Mouse (Mus musculus): ENCODE data around the gene Rasl10a. TPM values are rescaled to one million over a fixed set of nuclear protein-coding genes. Genes with fewer than 3 reads are reported as not detected.
A peak's percentile ranks its signal among the peaks of the same experiment; 100 is the strongest.

The Rasl10a gene
- polyA plus RNA-seq, 1 experiment, result 1.2 TPM

DNA sequence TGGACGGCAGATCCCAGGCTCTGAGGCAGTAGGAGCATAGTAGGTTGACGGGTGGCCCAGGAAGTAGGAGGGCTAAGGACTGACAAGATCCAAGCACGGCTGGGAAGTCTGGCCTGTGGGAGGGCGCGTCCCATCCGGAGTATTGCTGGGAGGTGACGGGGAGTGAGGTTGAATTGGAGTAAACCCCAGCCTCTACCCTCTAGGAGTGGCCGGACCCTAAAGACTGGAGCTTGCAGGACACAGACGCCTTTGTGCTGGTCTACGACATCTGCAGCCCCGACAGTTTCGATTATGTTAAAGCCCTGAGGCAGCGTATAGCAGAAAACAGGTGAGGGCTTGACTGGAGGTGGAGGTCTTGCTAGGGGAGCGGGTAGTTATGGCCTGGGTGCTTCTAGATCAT is 1.3 kb downstream of the Rasl10a start:
- peaks cover 17% of the 10 kb centered on the region for H3K27me3 ChIP-seq (ENCODE audit: control insufficient read depth, insufficient read depth, low read length)

DNA sequence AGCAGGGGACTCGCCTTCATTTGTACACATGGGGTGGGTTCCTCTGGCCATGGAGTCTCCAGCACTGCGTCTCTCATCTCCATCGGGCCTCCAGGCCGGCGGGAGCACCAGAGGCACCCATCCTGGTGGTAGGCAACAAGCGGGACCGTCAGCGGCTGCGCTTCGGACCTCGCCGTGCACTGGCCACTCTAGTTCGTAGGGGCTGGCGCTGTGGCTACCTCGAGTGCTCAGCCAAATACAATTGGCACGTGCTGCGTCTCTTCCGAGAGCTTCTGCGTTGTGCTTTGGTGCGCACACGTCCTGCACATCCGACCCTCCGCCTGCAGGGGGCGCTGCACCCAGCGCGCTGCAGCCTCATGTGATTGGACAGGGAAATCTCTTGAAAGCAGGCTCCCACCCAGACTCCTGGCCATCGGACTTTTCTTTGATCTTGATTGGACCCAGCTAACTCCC is 1.8 kb downstream of the Rasl10a start:
- WGBS, result 41% methylated on average over 27 of the region's 27 CpGs
- Histone ChIP-seq H3K27ac (ENCODE audit: insufficient read depth, low read depth, low read length) (no peak overlapping the region), H3K4me3 (ENCODE audit: low read depth, low read length) (no peak overlapping the region), H3K4me1 (ENCODE audit: control insufficient read depth, insufficient read depth, insufficient read length, low read length) (peaks cover 40% of the 10 kb centered on the region), H3K27me3 (ENCODE audit: control insufficient read depth, insufficient read depth, low read length) (peaks cover 17% of the 10 kb centered on the region), H3K36me3 (ENCODE audit: control insufficient read depth, insufficient read depth, low read length) (peaks cover 6% of the 10 kb centered on the region; the same call in 1 of the 2 replicates)
- TF ChIP-seq POLR2A (IDR thresholded peaks at IDR 0.05; ENCODE audit: low read depth, low read length) (no peak), CTCF (IDR thresholded peaks at IDR 0.05; ENCODE audit: extremely low read depth, insufficient read length, insufficient replicate concordance, low read depth, low read length) (peak; percentile 78; the same call in 1 of the 2 replicates)

More for the DNA sequence above, 1.3 kb downstream of the Rasl10a start:
- TF ChIP-seq POLR2A (IDR thresholded peaks at IDR 0.05; ENCODE audit: low read depth, low read length) (0 out of 2 replicates have a peak, but pooled peaks have one; percentile 14), CTCF (IDR thresholded peaks at IDR 0.05; ENCODE audit: extremely low read depth, insufficient read length, insufficient replicate concordance, low read depth, low read length) (no peak)
- H3K4me1 ChIP-seq (ENCODE audit: control insufficient read depth, insufficient read depth, insufficient read length, low read length), result peaks cover 38% of the 10 kb centered on the region
- H3K4me3 ChIP-seq (ENCODE audit: low read depth, low read length), result no peak overlapping the region
- WGBS, result 53% methylated on average over 14 of the region's 14 CpGs
- H3K36me3 ChIP-seq (ENCODE audit: control insufficient read depth, insufficient read depth, low read length), result peaks cover 6% of the 10 kb centered on the region; the same call in 1 of the 2 replicates
- no peak overlapping the region for H3K27ac ChIP-seq (ENCODE audit: insufficient read depth, low read depth, low read length)

GRCm38 (mm10) chr11:5060756-5061412 is 3.0 kb downstream of the Rasl10a start:
- Histone ChIP-seq H3K4me3 (ENCODE audit: low read depth, low read length) (peak overlapping the region; percentile 65; the same call in 1 of the 2 replicates), H3K27ac (ENCODE audit: insufficient read depth, low read depth, low read length) (no peak overlapping the region), H3K4me1 (ENCODE audit: control insufficient read depth, insufficient read depth, insufficient read length, low read length) (peaks cover 40% of the 10 kb centered on the region), H3K27me3 (ENCODE audit: control insufficient read depth, insufficient read depth, low read length) (peaks cover 17% of the 10 kb centered on the region), H3K36me3 (ENCODE audit: control insufficient read depth, insufficient read depth, low read length) (peaks cover 6% of the 10 kb centered on the region; the same call in 1 of the 2 replicates)
- 83% methylated on average over 28 of the region's 28 CpGs for WGBS
- TF ChIP-seq CTCF (IDR thresholded peaks at IDR 0.05; ENCODE audit: extremely low read depth, insufficient read length, insufficient replicate concordance, low read depth, low read length), result no peak

DNA sequence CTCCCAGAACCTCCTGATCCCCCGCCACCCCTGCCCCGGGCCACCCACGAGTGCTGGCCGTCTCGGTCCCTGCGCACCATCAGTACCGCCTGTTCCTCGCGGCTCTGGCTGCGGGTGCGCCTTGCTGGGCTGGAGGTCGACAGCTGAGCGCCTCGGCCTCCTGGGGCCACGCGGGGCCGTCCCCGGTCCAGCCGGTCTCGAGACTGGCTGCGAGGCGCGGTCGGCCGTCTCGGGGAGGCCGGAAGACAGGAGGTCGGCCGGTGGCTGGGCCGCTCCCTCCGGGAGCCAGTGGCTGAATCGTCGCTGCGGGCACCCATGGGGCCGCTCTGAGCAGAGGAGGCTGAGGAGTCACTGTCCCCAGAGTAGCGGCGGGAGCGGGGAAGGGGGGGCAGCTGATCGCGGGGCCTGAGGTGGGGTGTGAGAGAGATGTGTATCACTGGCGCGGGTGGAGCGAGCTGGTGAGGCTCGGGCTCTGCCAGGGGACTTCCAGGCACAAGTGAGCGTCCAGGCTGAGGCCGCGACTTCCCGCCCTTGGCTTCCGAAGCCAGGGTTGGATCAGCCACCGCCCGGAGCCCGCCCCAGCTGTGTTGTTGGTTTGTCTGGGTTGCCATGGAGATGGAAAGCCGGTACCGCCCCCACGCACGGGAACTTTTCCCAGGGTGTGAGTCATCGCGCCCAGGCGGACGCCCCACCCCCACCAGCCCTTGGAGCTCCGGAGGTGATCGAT is 3.6 kb downstream of the Rasl10a start:
- Histone ChIP-seq H3K27me3 (ENCODE audit: control insufficient read depth, insufficient read depth, low read length) (peaks cover 17% of the 10 kb centered on the region), H3K36me3 (ENCODE audit: control insufficient read depth, insufficient read depth, low read length) (peaks cover 6% of the 10 kb centered on the region; the same call in 1 of the 2 replicates), H3K4me3 (ENCODE audit: low read depth, low read length) (peak overlapping the region; percentile 65), H3K4me1 (ENCODE audit: control insufficient read depth, insufficient read depth, insufficient read length, low read length) (peaks cover 40% of the 10 kb centered on the region), H3K27ac (ENCODE audit: insufficient read depth, low read depth, low read length) (0 out of 2 replicates have a peak overlapping the region, but pooled peaks have one; percentile 13)
- WGBS, result 4% methylated on average over 62 of the region's 62 CpGs
- TF ChIP-seq CTCF (IDR thresholded peaks at IDR 0.05; ENCODE audit: extremely low read depth, insufficient read length, insufficient replicate concordance, low read depth, low read length), result no peak

DNA sequence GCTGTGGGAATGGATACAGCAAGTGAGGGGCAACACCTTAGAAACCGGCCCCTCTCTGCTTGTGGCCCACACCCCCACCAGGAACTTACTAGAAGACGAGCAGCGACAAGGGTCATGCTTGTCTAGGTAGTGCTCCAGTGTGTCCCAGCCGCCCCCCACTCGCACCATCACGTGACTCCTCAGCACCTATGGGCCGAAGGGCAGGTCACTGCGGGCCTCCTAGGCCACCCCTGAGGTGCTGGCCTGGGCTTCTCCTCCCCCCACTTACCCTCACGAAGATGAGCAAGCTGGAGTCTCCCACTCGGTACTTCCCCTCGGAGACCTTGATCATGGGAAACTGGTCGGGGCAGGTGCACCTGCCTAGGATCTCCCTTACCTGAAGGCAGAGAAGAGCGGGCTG is 4.4 kb downstream of the Rasl10a start:
- peaks cover 6% of the 10 kb centered on the region; the same call in 1 of the 2 replicates for H3K36me3 ChIP-seq (ENCODE audit: control insufficient read depth, insufficient read depth, low read length)
- peaks cover 17% of the 10 kb centered on the region for H3K27me3 ChIP-seq (ENCODE audit: control insufficient read depth, insufficient read depth, low read length)
- peak overlapping the region; percentile 65 for H3K4me3 ChIP-seq (ENCODE audit: low read depth, low read length)
- no peak for TF ChIP-seq CTCF (IDR thresholded peaks at IDR 0.05; ENCODE audit: extremely low read depth, insufficient read length, insufficient replicate concordance, low read depth, low read length)
- TF ChIP-seq POLR2A (IDR thresholded peaks at IDR 0.05; ENCODE audit: low read depth, low read length), result no peak
- 0 out of 2 replicates have a peak overlapping the region, but pooled peaks have one; percentile 13 for H3K27ac ChIP-seq (ENCODE audit: insufficient read depth, low read depth, low read length)
- peaks cover 40% of the 10 kb centered on the region for H3K4me1 ChIP-seq (ENCODE audit: control insufficient read depth, insufficient read depth, insufficient read length, low read length)
- WGBS, result 9% methylated on average over 13 of the region's 13 CpGs

DNA sequence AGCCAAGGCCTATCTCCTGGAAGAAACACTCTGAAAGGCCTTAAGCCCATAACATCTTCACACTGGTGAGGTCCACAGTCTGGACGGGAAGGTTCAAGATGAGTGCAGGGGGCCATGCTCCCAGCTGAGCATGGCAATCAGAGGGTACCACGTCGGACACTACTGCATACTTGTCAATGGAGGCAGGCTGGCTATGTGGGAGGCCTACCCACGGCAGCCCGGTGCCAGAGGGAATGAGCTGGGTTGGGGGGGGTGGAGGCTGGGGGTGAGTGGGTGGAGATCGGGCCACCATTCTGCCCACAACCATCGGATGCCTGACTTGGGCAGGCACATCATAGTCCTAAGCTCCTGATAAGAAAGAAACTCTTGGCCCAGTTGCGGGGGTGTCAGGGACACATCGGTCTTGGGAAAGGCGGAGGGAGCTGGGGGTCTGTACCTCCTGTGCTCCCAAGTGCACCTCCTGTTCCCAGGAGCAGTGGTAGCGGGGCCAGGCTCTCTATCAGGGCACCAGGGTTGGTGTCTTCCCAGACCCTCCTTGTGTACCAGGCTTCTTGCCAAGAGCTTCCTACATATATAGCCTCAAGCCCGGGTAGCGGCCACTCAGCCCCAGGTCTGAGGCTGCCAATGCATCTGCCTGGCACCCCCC is 5.1 kb downstream of the Rasl10a start:
- Histone ChIP-seq H3K4me1 (ENCODE audit: control insufficient read depth, insufficient read depth, insufficient read length, low read length) (peaks cover 38% of the 10 kb centered on the region), H3K4me3 (ENCODE audit: low read depth, low read length) (no peak overlapping the region), H3K36me3 (ENCODE audit: control insufficient read depth, insufficient read depth, low read length) (peaks cover 6% of the 10 kb centered on the region; the same call in 1 of the 2 replicates), H3K27ac (ENCODE audit: insufficient read depth, low read depth, low read length) (no peak overlapping the region), H3K27me3 (ENCODE audit: control insufficient read depth, insufficient read depth, low read length) (peaks cover 10% of the 10 kb centered on the region)
- no peak for TF ChIP-seq CTCF (IDR thresholded peaks at IDR 0.05; ENCODE audit: extremely low read depth, insufficient read length, insufficient replicate concordance, low read depth, low read length)
- no peak for TF ChIP-seq POLR2A (IDR thresholded peaks at IDR 0.05; ENCODE audit: low read depth, low read length)
- 70% methylated on average over 13 of the region's 13 CpGs for WGBS

Measured in small intestine, adult 2 months (tissue).